Mouse (Mus musculus) megakaryocyte-erythroid progenitor cell, adult 5-6 weeks (primary cell): ENCODE data around the gene Ptpn1. TPM values are rescaled to one million over a fixed set of nuclear protein-coding genes. Genes with fewer than 3 reads are reported as not detected.

Source experiments
- ATAC-seq: replicated peaks from 2 replicates; pipeline ENCODE4 v1.8.0; 2016; ENCODE audit warnings: mild to moderate bottlenecking, inconsistent platforms; ENCODE audit not compliant: severe bottlenecking, poor library complexity, low FRiP score, low TSS enrichment
- total RNA-seq, 2 experiments: library from RNA; stranded (forward) in 1 of 2; stranded (reverse) in 1 of 2; fragments of 200-1000, 215-1000 nt in 1 of 2; fragments of >200 nt in 1 of 2; fragmentation: Nextera tagmentation in 1 of 2; gene quantifications; 2 replicates each; pipeline ENCODE4 v1.2.3; 2014 to 2017

Gene Ptpn1
- total RNA-seq, 2 experiments from 2014 or later = 29.1 to 31.9 TPM

- no peak for ATAC-seq
These were observed 12.8 kb upstream of the Ptpn1 start for GRCm38 (mm10) chr2:167919081-167919480.

GRCm38 (mm10) chr2:167920041-167920440 is 11.8 kb upstream of the Ptpn1 start:
- no peak for ATAC-seq

DNA sequence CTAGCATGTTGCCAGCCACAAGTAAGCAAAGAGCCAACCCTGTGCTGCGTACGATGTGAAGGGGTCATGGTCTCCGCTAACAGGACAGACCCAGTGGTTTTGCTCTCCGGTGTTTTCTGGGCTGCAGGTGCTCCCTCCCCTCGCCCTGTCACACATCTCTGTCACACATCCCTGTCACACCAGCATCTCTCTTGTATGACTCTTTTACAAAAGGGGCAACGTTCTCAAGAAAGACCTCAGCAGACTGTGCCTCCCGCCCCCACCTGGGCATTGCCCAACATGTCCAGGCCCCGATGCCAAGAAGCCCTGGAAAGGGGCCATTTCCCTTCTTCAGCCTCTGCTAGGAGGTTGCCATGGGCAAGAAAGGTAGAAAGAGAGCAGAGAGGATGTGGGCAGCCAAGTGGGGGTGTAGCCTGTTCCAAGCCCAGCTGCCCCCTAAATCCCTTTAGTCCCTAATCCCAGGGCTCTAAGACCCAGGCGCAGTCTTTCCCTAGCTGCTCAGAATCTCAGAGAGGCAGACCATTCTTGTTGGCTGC is 10.8 kb upstream of the Ptpn1 start:
- ATAC-seq = no peak

DNA sequence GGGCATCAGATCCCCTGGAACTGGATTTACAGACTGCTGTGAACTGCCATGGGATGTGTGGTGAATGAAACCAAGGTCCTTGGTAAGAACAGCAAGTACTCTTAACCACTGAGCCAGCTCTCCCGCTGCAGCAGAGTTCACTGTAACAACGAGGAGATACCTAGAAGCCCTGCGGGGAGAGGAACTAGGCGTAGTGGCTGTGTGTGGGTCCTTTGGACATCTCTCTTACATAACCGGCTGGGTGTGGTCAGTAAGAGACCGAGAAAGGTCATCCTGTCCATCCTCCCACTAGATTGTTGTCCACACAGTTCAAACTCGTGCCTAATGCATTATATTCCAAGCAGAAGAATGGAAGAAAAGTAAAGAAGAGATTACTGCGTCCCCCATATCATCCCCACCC is 10.0 kb upstream of the Ptpn1 start:
- ATAC-seq = no peak

DNA sequence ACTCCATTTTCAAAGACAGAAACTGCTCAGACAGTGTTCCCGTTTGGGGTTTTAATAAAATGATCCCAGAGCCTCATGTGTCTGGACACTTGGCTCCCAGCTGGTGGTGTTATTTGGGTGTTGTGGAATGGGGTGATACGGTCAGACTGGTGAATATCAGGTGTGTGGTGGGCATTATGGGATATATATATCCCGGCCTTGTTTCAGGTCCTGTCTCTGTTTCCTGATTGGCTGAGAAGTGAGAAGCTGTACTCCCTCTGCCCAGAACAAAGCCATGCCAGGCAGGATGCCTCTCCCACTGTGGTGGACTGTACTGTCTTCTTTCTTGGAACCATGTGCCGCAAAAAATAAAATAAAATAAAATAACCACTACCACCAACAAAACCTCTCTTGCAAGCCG is 7.8 kb upstream of the Ptpn1 start:
- no peak for ATAC-seq

DNA sequence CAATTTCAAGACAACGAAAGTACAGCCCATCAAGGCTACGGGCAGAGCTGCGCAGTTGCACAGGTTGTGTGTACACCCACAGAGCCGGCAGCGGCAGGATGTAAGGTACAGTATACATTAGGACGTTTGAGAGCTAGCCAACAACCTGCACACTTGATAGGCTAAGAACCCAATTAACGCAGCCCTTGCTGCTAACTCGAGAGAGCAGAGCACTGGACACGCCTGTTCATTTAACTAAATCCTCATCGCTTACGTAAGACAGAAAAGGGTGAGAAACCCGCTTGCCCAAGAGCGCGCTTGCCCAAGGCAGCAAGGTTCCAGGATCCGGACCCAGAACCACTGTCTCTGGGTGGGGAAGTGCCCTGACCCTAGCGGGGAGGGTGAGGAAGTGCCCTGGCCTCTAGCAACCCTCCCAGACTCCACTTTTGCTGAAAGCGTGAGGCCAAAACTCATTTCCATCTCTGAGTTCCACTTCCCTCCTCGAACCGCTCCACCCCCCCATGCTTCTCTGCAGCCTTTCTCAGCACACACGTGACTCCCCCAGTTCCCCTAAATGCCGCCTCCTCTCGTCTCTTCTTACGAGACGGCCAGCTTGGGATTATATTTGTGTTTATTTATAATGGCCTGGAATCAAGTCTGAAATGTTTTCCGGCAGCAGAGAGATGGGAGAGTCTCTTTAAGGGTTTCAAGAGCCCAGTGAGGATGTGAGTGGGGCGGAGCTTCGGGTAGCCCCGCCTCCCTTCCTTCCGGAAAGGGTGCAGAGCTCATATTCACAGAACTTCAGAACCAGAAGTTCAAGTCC is 6.9 kb upstream of the Ptpn1 start:
- peak; percentile 85 for ATAC-seq

GRCm38 (mm10) chr2:167925841-167926800 is 5.7 kb upstream of the Ptpn1 start:
- no peak for ATAC-seq

- ATAC-seq = no peak
These were observed 3.8 kb upstream of the Ptpn1 start for GRCm38 (mm10) chr2:167928002-167928526.

DNA sequence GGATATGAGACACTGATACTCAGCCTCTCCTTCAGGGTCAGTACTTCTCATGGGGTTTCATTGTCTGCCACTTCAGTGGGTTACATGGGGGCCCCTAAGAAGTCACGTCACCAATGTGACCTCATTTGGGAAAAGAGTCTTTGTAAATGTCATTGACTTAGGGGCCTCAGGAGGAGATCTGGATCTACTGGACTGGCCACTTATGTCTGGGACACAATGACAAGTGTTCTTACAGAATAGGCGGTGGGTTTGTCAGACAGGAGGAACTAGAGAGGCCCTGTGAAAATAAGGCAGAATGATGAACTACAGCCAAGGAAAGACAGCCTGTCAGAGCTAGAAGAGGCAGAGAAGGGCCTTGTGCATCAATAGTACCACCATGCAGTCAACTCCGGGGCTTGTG is 2.9 kb upstream of the Ptpn1 start:
- no peak for ATAC-seq

- ATAC-seq = no peak
These were observed 882 bp upstream of the Ptpn1 start for GRCm38 (mm10) chr2:167930975-167931374.

DNA sequence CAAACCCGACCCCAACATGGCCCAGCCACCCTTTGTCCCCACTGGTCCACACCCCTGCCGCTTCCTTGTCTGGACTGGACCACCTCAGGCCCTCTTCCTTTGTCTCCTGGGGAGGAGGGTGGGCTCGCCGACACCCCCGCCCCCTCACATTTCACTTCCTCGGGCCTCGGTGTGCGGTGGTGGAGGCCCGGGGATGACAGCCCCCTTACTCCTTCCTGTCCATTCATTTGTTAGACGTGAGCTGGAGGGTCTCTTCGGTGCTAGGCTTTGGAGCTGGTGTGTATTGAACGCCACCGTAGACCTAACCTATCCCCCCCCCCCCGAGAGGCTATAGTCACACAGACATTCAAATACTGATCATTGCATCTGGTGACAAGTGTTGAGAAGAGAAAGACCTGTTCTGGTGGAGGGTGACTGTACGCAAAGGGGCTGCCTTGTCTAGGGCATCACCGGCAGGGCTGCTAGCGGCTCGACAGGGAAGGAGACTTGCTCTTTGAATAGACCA is 922 bp downstream of the Ptpn1 start:
- peak; percentile 22 for ATAC-seq

- ATAC-seq = no peak
These were observed 1.5 kb downstream of the Ptpn1 start for GRCm38 (mm10) chr2:167933397-167933796.

DNA sequence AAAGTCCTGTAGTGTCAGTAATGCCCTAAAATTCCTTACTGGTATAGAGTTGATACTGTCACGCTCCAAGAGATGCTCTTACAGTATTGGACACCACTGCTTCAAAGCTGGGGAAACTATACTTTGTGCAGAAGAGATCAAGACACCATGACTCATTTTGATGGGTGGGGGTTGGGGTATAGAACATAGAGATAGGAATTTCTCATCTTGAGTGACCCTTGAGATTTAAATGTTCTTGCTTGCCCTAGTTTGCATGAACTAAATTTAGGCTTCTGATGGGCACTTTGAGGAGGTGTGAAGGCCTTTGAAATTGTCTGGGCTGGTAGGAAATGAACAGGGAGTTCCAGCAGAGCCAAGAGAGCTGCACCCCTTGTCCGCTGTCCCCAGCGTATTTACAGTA is 4.1 kb downstream of the Ptpn1 start:
- ATAC-seq = no peak

- ATAC-seq = no peak
These were observed 6.9 kb downstream of the Ptpn1 start for GRCm38 (mm10) chr2:167938786-167939185.

DNA sequence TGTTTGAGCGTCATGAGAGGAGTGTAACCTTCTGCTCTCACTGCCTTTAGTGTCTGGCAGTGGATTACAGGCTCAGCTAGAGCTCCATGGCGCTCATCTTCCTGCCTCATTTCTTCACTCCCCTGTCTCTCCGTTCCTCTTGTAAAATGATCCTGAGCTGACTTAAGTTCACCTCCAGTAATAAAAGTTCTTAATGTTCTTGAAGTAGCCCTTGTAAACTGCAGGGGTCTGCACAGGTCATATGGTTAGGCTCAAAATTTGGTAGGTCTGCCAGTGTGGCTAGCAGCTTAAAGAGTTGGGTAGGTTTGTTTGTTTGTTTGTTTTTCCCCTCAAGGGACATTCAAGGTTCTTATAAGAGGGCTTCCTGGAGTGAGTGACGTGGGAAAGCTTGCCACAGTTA is 7.3 kb downstream of the Ptpn1 start:
- no peak for ATAC-seq

GRCm38 (mm10) chr2:167939632-167940399 is 8.0 kb downstream of the Ptpn1 start:
- no peak for ATAC-seq

- no peak for ATAC-seq
These were observed 8.8 kb downstream of the Ptpn1 start for GRCm38 (mm10) chr2:167940636-167941035.

GRCm38 (mm10) chr2:167941320-167941719 is 9.5 kb downstream of the Ptpn1 start:
- peak; percentile 25; the same call in 1 of the 2 replicates for ATAC-seq

DNA sequence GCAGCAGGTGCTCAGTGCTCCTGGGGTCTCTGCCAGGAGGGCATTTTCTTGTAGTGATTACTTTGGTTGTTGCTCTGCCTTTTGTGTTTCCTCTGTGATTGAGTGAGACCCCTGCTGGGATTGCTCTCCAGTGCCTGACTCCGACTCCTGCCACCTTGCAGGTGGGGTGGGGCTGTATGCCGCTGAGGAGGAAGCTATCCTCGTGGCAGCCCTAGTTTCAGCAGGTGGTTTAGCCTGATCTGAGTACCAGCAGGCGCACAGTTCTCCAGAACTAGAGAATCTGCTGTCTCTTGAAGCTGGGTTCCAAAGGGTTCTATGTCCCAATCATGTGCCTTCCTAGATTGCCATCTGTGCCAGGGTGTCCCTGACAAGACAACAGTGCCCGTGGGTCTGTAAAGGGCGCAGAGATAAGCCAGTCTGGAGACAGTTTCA is 9.9 kb downstream of the Ptpn1 start:
- ATAC-seq = peak; percentile 83
